Mouse (Mus musculus) cerebellum, postnatal 25 days (tissue): ENCODE measurements at regions not wholly inside any gene's neighbourhood (a gene's known extent, or its start where the extent isn't known, plus 50 kb on each side); places are given as distances from the start of the nearest gene placed in this dataset.

ENCODE experiments used
- DNase-seq, 2 experiments: peaks; one replicate each; pipeline ENCODE4 v3.0.0; 2021; ENCODE audit warnings: mixed read lengths in 2 of 2

- DNase-seq = no peak
Measured at GRCm38 (mm10) chr9:32005348-32005747, 92.1 kb upstream of the Barx2 start.

- peak; percentile 90 for DNase-seq
Measured at GRCm38 (mm10) chr9:32006350-32006749, 93.1 kb upstream of the Barx2 start.

DNA sequence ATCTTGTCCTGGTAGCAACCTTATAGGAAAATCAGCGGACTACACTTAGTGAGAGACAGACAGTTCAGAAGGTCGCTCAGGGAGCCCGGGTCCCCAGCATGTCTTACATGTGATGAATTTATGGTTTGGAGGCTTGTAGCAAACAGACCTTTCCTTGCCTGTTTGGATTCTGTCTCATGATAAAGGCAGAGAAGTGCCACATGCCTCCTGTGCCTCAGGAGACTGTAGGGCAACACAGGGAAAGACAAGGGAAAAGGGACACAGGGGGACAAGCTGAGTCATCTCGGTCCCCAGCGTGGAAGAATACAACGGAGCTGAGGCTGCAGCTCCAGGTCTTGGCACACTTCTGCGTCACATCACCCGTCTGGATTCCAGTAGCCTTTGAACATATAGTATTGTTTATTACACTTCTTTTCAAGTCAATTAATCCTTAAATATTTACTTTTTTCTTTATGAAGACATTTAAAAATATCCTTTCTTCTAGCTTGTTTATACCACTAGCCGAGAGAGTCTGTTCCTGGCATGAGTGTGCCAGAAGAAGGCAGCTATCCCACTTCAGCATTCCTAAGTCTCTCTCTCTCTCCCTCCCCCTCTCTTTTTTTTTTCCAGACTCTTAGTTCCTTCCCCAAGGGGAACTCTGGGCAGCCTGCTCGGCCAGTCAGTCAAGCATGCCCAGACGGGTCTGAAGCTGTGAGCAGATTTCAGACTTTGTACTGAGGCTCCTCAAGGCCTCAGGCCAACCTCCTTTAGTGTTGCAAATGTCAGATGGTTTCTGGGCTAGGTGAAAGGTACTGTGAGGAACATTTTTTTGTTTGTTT is 97.9 kb upstream of the Barx2 start:
- no peak for DNase-seq

- DNase-seq = peak in 1 of 2 experiments; percentile 13
Measured at GRCm38 (mm10) chr9:32016286-32016685, 99.7 kb upstream of the Arhgap32 start.

GRCm38 (mm10) chr9:32018020-32018419 is 97.9 kb upstream of the Arhgap32 start:
- DNase-seq = peak in 1 of 2 experiments; percentile 22

DNA sequence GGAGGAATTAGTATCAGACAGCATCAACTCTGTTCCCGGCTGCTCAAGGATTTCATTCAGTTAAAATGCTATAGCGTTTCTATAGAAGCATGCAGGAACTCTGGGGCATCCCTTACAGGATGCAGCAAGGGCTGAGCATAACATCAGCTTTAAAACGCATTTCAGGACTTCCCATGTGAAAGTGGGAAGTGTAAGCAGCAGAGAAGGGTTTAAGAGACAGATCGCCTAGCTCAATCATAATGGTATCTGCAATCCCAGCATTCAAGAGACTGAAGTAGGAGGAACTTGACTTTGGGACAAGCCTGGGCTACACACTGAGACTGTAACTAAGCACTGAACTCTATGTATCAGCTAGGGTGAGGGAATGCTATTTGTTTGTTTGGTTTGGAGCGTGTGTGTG is 96.2 kb upstream of the Arhgap32 start:
- DNase-seq = no peak

DNA sequence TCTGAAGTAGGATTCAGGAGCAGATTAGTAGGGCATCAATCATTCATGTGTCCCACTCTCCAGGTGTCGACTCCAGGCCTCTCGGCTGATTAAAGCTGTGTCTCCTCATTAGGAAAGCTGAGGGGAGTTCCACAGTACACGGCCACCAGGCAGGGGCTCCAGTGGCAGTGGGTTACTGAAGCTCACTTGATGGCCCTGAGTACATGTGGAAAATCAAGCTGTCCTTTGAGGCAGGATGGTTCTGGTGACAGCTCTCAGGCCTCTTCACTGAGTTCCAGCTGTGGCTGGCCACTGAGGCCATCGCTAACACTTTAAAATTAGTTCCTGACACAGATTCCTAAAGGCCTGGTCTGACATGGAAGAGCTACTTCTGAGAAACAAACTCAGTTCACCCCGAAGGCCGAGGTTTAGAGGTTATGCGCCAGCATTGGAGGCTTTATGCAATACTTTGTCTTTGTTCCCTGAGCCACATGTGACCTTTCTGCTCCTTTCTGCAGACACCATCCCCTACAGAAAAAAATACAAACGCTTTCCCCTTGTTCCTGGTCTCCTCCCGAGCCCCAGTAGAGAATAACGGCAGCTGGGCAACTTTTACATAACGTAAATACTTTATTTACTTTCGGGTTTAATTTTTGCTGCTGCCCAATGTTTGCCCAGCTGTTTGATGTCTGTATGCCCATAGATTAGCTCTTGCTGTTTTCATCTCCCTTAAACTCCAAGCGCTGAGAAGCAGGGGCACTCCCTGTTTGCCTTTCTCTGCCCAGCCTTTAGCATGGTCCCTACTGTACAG is 94.8 kb upstream of the Arhgap32 start:
- no peak for DNase-seq

DNA sequence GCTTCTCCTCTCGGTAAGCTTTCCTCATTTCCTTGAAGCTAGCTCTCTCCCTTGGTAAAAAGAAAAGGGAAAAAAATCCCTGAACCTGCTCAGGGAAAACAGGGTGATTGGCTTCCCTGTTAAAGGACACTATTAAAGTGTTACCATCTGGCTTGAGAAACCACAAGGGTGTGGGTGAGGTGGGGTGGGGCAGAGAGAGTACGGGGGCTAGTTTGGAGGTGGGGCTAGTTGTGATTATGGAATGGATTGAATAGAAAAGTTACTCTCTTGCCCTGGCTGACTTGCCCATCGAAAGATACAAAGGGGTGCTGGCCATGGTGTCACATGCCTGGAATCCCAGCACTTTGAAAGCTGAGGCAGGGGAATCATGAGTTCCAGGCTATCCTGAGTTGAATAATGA is 94.2 kb upstream of the Arhgap32 start:
- DNase-seq = no peak

DNA sequence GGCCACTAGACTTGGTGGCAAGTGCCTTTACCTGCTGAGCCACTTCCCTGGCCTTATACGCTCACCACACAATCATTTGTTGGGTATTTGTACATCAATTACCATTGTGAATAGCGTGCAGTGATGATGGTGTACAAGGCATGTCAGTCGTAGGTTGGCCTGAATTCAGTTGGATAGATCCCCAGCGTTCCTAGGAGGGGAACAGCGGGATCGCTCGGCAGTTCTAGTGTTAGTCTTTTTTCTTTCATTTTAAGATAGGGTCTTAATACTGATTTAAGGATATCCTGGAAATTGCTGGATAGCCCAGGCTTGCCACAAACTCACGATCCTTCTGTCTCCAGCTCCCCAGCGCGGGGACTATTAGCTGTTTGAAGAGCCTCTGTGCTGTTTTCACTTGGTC is 92.9 kb upstream of the Arhgap32 start:
- DNase-seq = no peak

- no peak for DNase-seq
Measured at GRCm38 (mm10) chr9:32024767-32025166, 91.2 kb upstream of the Arhgap32 start.

- no peak for DNase-seq
Measured at GRCm38 (mm10) chr9:32027962-32028361, 88.0 kb upstream of the Arhgap32 start.

GRCm38 (mm10) chr9:32029001-32029400 is 86.9 kb upstream of the Arhgap32 start:
- DNase-seq = no peak

DNA sequence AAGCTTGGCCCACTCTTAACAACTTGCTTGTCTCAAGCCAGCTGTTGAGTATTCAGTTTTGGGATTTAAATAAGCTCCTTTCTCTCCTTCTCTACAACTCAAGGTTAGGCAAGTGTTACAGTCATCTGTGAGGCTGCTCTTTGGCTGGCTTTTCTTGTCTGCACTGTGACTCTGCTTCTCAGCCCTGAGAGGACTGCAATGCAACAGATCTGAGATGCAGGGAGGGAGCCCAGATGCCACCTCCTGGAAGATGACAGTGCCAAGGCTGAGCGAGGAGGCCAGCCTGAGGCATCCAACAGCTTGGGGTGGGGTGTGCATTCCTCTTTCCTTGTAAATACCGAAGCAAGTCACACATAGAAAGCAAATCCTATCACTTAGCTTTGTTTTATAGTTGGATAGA is 86.2 kb upstream of the Arhgap32 start:
- DNase-seq = no peak

GRCm38 (mm10) chr9:32030203-32030602 is 85.7 kb upstream of the Arhgap32 start:
- no peak for DNase-seq

DNA sequence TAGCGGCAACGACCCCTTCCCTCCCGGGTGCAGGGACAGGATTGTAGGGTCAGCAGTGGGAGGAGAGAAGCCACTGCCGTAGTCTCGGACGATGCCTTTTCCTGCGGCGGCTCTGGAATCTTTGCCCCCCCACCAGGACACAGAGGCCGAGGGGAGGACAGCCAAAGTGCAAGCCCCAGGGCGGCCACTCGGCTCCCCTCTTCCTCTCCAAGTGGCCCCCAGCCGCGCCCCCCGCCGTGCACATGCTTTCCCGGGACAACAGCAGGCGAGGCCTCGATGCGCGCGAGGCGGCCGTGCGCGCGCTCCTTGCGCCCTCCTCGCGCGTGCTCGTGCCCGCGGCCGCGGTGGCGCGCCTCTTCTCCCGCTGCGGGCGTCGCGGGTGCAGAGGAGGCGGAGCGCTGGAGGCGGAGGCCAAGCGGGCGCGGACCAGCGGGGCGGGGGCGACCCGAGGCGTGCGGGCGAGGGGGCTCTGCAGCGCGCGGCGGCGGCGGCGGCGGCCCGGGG is 83.9 kb upstream of the Arhgap32 start:
- peak; percentile 53 to 74 for DNase-seq

DNA sequence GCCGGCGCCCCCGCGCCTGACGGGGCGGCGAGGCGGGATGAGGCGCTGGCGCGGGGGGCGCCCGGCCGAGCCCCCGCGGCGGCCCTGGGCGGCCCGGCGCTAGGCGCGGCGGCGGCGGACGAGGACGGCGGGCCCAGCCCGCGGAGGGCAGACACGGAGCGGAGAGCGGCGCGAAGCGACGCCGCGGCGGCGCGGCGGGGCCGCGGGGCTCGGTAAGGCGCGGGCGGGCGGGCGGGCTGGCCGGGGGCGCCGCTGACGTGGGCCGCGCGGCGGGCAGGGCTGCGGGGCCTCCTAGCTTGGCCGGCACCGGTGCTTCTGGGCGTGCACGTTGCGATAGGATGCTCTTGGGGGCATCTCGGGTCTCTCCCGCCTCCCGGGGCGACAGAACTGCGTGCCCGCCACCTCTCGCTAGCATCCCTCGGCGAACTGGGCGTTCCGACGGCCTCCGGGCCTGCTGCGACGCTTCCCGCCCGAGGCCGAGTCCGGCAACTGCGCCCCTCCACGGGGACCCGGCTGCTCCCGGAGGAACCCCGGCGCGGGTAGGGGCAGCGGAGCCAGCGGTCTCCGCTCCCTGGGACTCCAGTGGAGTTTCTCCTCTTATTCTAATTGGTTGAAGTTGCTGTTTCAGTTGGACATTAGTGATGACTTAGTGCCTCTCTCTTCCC is 83.3 kb upstream of the Arhgap32 start:
- peak; percentile 34 to 43 for DNase-seq

- DNase-seq = no peak
Measured at GRCm38 (mm10) chr9:32033937-32034336, 82.0 kb upstream of the Arhgap32 start.

GRCm38 (mm10) chr9:32039999-32040398 is 75.9 kb upstream of the Arhgap32 start:
- DNase-seq = no peak

DNA sequence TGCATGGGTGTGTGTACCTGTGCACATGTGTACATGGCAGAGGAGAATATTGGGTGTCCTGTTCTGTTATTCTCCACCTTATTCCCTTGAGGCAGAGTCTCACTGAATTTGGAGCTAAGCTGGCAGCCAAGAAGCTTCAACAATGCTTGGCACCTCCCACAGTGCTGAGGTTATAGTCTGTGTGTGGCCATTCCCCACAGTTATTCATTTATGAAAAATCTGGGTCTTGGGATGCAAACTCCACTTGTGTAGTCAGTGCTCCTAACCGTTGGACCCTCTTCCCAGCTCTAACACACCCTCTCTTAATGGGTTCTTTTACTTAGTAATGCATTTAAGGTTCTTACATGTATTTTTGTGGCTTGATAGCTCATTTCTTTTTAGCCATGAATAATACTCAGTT is 72.6 kb upstream of the Arhgap32 start:
- DNase-seq = no peak

- DNase-seq = no peak
Measured at GRCm38 (mm10) chr9:32046791-32047190, 69.1 kb upstream of the Arhgap32 start.

DNA sequence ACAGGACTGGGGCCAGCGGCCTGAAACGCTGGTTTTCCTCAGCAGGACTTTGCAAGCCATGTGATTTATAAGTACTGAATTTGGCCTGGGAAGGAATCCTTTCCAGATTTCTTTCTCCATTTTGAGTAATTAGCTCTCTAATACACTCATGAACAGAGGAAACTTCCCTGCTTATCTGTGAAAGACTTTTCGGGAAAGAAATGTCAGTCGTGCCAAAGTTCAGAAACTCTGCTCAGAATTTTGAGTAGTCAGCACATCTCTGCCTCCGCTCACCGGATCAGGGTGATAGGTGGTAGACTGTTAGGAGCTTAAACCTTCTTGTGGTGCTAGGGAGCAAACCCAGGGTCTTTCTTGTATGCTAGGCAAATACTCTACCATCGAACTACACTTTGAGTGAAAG is 67.0 kb upstream of the Arhgap32 start:
- DNase-seq = no peak

GRCm38 (mm10) chr9:32049546-32049945 is 66.4 kb upstream of the Arhgap32 start:
- no peak for DNase-seq

DNA sequence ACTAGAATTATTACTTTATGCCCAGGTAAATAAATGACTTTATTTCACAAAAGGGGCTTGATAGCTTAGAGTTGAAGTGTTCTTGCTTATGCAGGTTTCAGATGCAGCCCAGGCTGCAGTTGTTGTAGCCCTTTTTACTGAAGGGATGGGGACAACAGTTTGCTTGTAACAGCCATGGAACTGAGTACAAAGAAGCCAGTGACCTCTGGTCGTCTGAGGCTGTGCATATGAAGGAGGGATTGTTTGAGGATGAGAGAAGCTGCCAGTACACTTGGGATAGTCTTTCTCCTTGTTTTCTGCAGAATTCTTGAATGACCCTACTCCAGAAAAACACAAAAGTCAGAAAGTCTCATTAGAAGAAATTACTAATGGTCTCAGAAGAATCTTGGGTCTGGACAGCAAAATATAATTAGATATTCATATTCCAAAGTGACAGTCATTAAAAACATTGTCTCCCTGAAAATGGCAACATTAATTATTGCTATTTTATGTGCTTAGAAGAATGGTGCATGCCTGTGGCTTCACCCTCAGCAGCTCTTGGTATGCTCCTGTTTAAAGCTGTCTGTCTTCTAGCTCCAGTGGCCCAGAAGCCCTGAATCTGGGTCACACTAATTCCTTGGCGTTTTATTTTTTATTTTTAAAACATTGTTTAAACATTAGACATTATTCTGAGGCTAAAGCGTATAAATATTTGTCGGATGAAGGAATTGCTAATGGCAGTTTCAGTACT is 61.9 kb upstream of the Arhgap32 start:
- DNase-seq = no peak
